In the genomic region with DNA sequence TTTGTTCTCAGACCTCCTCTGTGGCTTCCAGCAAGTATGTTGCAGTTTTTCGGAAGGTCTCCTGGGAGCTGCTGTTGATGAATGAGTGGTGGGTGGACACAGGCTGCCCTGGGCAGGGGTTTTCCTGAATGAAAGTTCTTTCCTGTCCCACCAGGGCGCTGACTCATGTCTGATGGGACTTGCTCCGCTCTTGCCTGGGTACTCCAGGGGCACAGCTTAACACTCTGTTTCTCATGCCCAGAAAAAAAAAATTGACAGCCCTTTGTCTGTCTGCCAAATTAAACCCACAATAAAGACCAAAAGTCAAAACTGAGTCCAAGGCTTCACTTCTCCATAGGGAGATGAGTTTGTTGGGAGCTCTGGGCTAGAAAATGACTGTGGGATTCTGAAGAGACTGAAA, we compare ENCODE assay signal across 23 mouse cellular contexts. TPM values are rescaled to one million over a fixed set of nuclear protein-coding genes. Genes with fewer than 3 reads are reported as not detected.
DNase-seq lines count a peak whose midpoint lies in the region; ATAC-seq and TF ChIP-seq lines count a peak whose summit lies in the region.
"Had no signal": no experiment of that assay in that cellular context is flagged by ENCODE, and none has a peak within 500 bp of the region (broad histone marks: within the 10 kb centered on the region; RNA-seq: fewer than 3 reads in every experiment).

No protein-coding gene starts in this region.

- no peak for TF ChIP-seq POLR2A in CH12.LX (IDR thresholded peaks at IDR 0.05; ENCODE audit: low read depth, low read length)

- in situ Hi-C loops in CH12.LX (cut with MboI; ENCODE audit: low pct_ligation_motif_present, low pct_unique_long_range_greater_than_20kb, low sequenced_read_pairs): no loop called here
- in situ Hi-C loops in Patski (cut with MboI; ENCODE audit: low pct_unique_long_range_greater_than_20kb): no loop called here

- TF ChIP-seq CTCF in CH12.LX (conservative IDR thresholded peaks at IDR 0.05 in 1 of 2, IDR thresholded peaks at IDR 0.05 in 1 of 2; ENCODE audit: low read depth in 2 of 2, low read length in 2 of 2) (no peak), Patski (IDR thresholded peaks at IDR 0.05) (no peak)

- H3K4me1 ChIP-seq in CH12.LX (ENCODE audit: control insufficient read depth in 1 of 2, insufficient read depth in 2 of 2): peaks cover 11 to 26% of the 10 kb centered on the region in 2 experiments
- H3K4me1 ChIP-seq in intestine, embryonic 15.5 days (replicated peaks): 0 out of 2 replicates have a peak, but pooled peaks cover 9% of the 10 kb centered on the region
- H3K4me1 ChIP-seq: embryonic facial prominence, embryonic 12.5 days; forebrain, embryonic 12.5 days; hindbrain, embryonic 15.5 days had no signal

- 82% methylated on average over 3 of the region's 3 CpGs for WGBS in intestine, embryonic 15.5 days

- H3K79me2 ChIP-seq in CH12.LX (replicated peaks; ENCODE audit: control insufficient read depth, extremely low read depth, insufficient read depth, poor library complexity, severe bottlenecking): no peaks in the 10 kb centered on the region

- POLR2A ChIA-PET in Patski (lab: Charles Lee): interaction anchor here (0.7 kb wide), 1 partner anchor 86 kb away, joined by 7 read pairs; no protein-coding TSS in a partner anchor

- no peak overlapping the region for H3K27ac ChIP-seq in CH12.LX (ENCODE audit: insufficient read depth, low read depth)
- H3K27ac ChIP-seq in intestine, embryonic 15.5 days: no peak overlapping the region
- H3K27ac ChIP-seq: embryonic facial prominence, embryonic 12.5 days; forebrain, embryonic 12.5 days; heart, embryonic 13.5 days; hindbrain, embryonic 15.5 days had no signal

- dilution Hi-C loops in CH12.LX (cut with MboI; ENCODE audit: extremely low pct_ligation_motif_present, extremely low pct_unique_long_range_greater_than_20kb, low sequenced_read_pairs): no loop called here

- no peak for ATAC-seq in Patski
- ATAC-seq in intestine, embryonic 15.5 days: no peak
- ATAC-seq: CD4-positive, CD25-positive, alpha-beta regulatory T cell, adult 4 months; forebrain, embryonic 16.5 days; intestine, postnatal 0 days had no signal

- peaks cover 27% of the 10 kb centered on the region for H3K27me3 ChIP-seq in CH12.LX (replicated peaks)
- no peaks in the 10 kb centered on the region for H3K27me3 ChIP-seq in Patski
- H3K27me3 ChIP-seq in intestine, embryonic 15.5 days (replicated peaks): no peaks in the 10 kb centered on the region
- H3K27me3 ChIP-seq: embryonic facial prominence, embryonic 12.5 days; forebrain, embryonic 12.5 days; hindbrain, embryonic 15.5 days had no signal

- CTCF ChIA-PET in Patski (lab: Charles Lee): interaction anchor here (1.0 to 1.2 kb wide), 2 partner anchors 20 to 28 kb away, joined by 3 to 4 read pairs; no protein-coding TSS in a partner anchor

- TF ChIP-seq RAD21 in CH12.LX (IDR thresholded peaks at IDR 0.05; ENCODE audit: low read depth, low read length): no peak

- 0 out of 2 replicates have a peak overlapping the region, but pooled peaks have one; percentile 8 for H3K4me2 ChIP-seq in CH12.LX (ENCODE audit: insufficient read depth, low read depth, poor library complexity, severe bottlenecking)
- H3K4me2 ChIP-seq in intestine, embryonic 15.5 days (replicated peaks): no peak overlapping the region
- H3K4me2 ChIP-seq: embryonic facial prominence, embryonic 12.5 days; forebrain, embryonic 12.5 days; heart, embryonic 13.5 days; hindbrain, embryonic 15.5 days had no signal

- no peak overlapping the region for H3K9ac ChIP-seq in CH12.LX (ENCODE audit: insufficient read depth, low read depth)
- no peak overlapping the region for H3K9ac ChIP-seq in intestine, embryonic 15.5 days
- H3K9ac ChIP-seq: embryonic facial prominence, embryonic 12.5 days; forebrain, embryonic 12.5 days; heart, embryonic 13.5 days; hindbrain, embryonic 15.5 days had no signal

- H3K9me3 ChIP-seq in CH12.LX (replicated peaks; ENCODE audit: low read length): peaks cover 4% of the 10 kb centered on the region
- H3K9me3 ChIP-seq in intestine, embryonic 15.5 days: no peaks in the 10 kb centered on the region
- H3K9me3 ChIP-seq: embryonic facial prominence, embryonic 12.5 days; forebrain, embryonic 12.5 days; hindbrain, embryonic 15.5 days had no signal

- TF ChIP-seq EP300 in CH12.LX (IDR thresholded peaks at IDR 0.05; ENCODE audit: low read length): no peak

- H3K4me3 ChIP-seq in CH12.LX (replicated peaks in 1 of 3; ENCODE audit: low read depth in 2 of 3, low read length in 2 of 3, poor library complexity in 1 of 3): no peak overlapping the region
- H3K4me3 ChIP-seq in intestine, embryonic 15.5 days (replicated peaks): no peak overlapping the region
- H3K4me3 ChIP-seq: embryonic facial prominence, embryonic 12.5 days; forebrain, embryonic 12.5 days; heart, embryonic 13.5 days; hindbrain, embryonic 15.5 days had no signal

- DNase-seq in adrenal gland, postnatal 10 days: peak; percentile 39
- DNase-seq in adrenal gland, postnatal 4 days (ENCODE audit: low spot score in 2 of 2): no peak
- DNase-seq in 3134 (ENCODE audit: extremely low read depth, insufficient read length, low spot score) (peak; percentile 53), CH12.LX (ENCODE audit: extremely low read depth) (peak; percentile 46), Patski (ENCODE audit: low read depth, low spot score) (peak; percentile 82)
- DNase-seq in left cerebral cortex, adult 9 months (ENCODE audit: low spot score in 2 of 2): no peak
- no peak for DNase-seq in right cerebral cortex, postnatal 14 days
- DNase-seq: adrenal gland, postnatal 25 days; cerebellum, adult 2 months; cerebellum, postnatal 10 days; gastrocnemius, postnatal 14 days; heart, postnatal 36 days; kidney, adult 9 months had no signal

- no peaks in the 10 kb centered on the region for H3K36me3 ChIP-seq in CH12.LX (replicated peaks in 1 of 2; ENCODE audit: control insufficient read depth in 1 of 2, insufficient read depth in 1 of 2, low read length in 1 of 2)
- H3K36me3 ChIP-seq in intestine, embryonic 15.5 days: no peaks in the 10 kb centered on the region
- H3K36me3 ChIP-seq: embryonic facial prominence, embryonic 12.5 days; forebrain, embryonic 12.5 days; hindbrain, embryonic 15.5 days had no signal

TF ChIP-seq in CH12.LX, 34 proteins besides CTCF, POLR2A, EP300 and RAD21:
- no peak for TF ChIP-seq NRF1 (IDR thresholded peaks at IDR 0.05; ENCODE audit: low read depth, low read length)
- TF ChIP-seq ETS1 (conservative IDR thresholded peaks at IDR 0.05; ENCODE audit: low read depth, low read length): peak; percentile 27; the same call in 1 of the 2 replicates

RNA-seq across cellular contexts. Expression of a gene that starts 44.9 kb away (rescaled TPM):
- total RNA-seq in adrenal gland, postnatal 10 days (2021): 1 to 10 TPM; 7.4 to 9.3 TPM
- total RNA-seq in adrenal gland, postnatal 4 days (2021): 10 to 100 TPM; 12.0 to 12.3 TPM
- total RNA-seq in CH12.LX (2012; rRNA removed): not detected in 2 replicates
- not detected in 2 replicates for total RNA-seq in CH12.LX (2014; rRNA removed)
- polyA plus RNA-seq in CH12.LX (2012; ENCODE audit: insufficient read length, low read depth): 0.14 and 0.16 TPM in 2 replicates
- 14.9 TPM for polyA plus RNA-seq in Patski (2021)
- polyA plus RNA-seq in intestine, embryonic 15.5 days (2015; fragmentation: Nextera tagmentation; extraction: Ambion mirVana): 11.3 and 11.7 TPM in 2 replicates
- total RNA-seq: granulocyte monocyte progenitor cell, adult 5-6 weeks; MEL had no signal

Comparison
In these comparisons a context has a peak if more than half of its experiments do, and no peak if none do; other contexts are left out.
1. DNase-seq: peak in adrenal gland, postnatal 10 days (single experiment), 3134 (single experiment), CH12.LX (single experiment) and Patski (single experiment); none in adrenal gland, postnatal 4 days (0 of 2), left cerebral cortex, adult 9 months (0 of 2) and right cerebral cortex, postnatal 14 days (single experiment).
2. RNA of a gene that starts 44.9 kb away (total RNA-seq): 12.0 to 12.3 TPM in adrenal gland, postnatal 4 days and 7.4 to 9.3 TPM in adrenal gland, postnatal 10 days; not detected in CH12.LX; every median in the first group is over 4 times any median in the second.